Mouse (Mus musculus) ovary, postnatal 10 days (tissue): Measurements from ENCODE around the gene Gatb.

Experiments used
- DNase-seq: peaks from one replicate; pipeline ENCODE4 v3.0.0; 2022; ENCODE audit warnings: low spot score

Gene Gatb

DNA sequence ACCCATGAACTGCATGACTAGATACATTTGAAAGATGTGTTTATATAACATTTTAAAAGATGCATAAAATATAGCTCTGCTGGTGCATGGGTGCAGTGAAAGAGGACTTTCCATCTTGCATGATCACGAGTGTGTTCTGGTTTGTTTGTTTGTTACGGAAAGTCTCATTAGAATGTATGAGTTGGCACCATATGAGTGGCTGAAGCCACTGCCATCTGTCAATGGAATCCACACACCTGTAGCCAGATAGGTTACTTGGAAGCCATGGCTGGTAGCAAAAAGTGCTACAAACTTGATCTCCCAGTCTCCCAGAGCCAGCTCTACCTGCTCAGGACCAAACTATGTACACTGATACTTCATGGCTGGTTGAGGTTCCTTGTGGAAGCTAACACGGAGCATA is 81.6 kb downstream of the Gatb start:
- no peak for DNase-seq

DNA sequence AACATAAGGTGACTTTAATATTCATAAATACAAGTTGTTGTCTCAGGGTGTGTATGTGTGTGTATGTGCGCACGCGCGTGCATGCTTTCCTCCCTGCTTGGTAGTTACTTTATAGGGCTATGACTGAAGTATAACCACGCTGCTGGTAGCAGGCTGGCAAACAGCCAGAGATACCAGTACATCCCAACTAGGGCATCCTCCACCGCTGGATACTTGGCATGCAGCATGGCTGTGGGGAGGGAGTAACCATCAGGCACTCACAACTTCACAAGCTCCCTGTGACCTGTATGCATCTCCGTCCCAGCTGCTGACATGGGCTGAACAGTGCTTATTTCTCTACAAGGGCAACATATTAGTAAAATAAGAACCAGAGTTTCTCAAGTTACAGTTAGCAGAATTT is 85.8 kb downstream of the Gatb start:
- no peak for DNase-seq

DNA sequence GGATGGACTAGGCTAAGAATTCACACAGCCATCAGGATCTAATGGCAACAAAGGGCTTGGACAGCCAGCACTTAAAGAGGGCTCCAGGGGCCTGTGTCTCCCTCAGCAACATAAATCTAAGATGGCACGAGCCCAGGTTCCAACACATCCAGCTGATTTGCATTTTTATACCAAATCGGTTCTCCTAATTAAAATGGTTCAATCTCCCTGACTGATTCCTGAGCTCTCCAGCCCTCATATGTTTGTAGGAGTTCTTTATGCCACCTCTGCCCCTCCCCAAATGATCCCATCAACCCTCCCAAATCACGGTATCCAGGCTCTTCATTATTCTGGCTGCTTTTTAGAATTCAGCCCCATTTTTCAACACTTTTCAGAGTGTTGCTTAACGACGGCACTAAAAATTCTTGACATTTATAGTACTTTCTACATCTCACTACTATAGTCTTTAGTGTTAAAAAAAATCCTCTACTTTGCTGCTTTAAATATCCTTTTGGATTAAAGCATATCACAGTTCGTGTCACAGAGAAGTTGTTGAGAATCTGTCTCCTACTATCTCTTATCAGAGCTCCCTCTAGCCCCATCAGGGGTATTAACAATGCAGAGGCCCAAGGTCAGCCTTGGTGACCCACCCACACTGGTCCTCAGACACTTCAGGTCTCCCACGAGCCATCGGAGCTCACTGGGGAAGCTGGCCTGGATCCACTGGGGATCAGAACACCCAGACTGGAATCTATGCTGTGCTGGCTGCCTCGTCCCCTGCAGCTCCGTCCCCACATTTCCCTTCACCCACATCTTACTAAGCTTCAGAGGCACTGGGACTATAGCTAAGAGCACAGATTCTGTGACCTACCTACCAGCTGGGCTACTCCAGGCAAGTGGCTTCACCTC is 88.3 kb downstream of the Gatb start:
- DNase-seq, result no peak

DNA sequence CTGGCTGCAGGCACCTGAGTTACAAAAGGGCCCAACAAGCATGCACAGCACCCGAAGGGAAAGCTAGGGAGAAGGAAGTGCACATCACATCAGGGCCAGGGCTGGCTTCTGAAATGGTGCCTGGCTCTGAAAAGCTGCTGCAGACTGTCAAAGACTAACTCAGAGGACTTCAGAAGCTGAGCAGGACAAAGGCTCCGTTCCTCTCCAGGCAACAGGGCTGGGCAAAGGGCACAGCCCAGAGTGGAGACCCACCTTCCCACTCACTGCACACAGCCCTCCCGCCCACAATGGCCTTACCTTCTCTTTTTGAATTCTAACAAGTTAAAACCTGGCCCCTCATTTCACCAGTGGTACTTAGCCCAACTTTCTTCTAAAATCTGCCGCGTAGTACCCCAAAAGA is 89.9 kb downstream of the Gatb start:
- DNase-seq, result no peak

DNA sequence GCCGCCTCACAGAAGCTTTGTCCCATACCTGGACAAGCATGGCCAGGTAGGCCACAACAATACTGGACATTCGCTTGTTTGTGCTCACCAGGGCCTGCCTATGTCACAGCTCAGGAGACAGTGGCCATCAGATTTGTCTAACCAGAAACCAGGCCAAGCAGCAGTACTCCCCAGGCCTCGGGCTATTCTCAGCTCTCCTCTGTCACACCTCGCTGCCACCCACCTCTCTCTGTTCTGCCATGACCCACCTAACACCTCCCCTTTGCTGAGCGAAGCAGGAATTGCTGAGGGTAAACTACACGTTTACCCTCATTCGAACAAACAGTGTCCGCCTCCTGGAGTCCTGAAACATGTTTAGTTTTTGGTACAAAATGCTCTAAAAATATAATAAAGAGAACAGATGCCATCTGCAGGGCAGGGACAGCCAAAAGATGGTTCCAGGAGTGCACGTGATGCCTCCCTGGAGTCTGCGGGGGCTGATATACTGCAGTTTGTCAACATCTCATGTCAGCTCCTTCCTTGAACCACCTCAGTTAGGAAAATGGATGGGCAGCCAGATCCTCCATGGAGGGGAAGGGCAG is 90.8 kb downstream of the Gatb start:
- no peak for DNase-seq

DNA sequence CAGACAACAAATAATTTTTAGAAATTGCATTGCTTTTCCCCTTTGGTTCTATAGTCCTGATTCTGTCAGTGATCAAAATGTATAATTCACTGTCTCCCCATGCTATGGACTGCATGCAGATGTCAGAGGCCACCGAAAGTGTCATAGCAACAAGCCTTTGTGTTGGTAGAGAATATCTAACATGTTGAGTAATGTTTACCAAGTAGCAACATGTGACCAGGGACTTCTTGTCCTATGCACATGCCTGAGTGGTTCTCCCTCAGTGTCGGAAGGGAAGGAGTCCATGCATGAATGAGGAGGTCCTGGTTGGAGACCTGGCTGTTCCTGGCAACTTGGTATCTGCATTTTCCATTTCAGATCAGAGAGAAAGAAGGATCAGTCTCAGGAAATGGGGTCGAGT is 92.2 kb downstream of the Gatb start:
- no peak for DNase-seq

DNA sequence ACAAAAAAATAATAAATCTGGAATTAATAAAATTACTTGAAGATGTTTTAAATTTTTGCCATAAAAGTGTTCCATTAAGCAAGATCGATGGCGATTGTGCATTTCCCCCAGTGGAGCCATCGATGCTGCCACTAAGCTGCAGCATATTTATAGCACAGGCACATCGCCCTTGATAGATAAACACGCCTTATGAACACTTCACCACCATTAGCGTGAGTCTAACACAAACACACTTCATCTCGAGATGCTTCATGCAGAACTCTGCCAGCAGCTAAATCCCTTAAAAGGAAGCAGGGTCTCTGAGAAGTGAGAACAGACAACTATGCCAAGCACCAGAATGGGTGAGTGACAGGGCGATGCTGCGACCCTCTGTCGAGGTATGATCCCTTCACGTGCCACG is 92.8 kb downstream of the Gatb start:
- DNase-seq, result no peak

DNA sequence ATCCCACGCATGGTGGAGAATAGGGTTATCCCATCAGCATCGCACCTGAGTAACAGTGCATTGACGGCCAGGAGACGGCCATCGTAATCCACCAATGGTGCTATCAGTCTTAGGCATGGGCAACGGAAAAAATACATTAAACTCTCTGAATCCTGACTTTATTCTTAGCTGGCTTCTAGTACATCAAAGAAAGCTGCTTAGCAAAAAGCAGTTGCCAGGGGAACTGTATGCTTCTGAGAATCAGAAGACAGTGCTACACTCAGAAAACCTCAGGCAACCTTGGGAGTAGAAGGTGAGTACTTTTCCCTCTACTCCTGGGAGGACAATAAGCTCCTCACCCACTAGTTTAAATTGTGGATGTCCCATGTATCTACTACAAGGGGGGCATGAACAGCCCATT is 93.8 kb downstream of the Gatb start:
- no peak for DNase-seq

DNA sequence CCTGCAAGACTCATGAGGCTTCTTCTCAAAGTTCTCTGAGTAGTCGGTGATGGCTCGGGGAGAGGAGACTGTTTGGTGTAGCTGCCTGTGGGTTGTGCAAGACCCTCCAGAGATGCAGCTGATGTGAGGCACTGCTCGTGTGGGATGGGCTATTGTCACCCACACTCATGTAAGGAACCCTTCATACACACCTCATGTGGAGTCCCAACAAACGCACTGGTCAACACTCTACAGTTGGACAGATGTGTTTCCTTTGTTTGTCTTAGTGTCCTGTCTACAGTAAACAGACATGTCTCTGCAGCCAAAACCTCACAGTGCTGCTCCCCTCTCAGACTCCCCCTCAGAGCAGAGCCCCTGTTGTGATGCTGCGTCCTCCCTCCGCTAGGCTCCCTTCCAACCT is 95.9 kb downstream of the Gatb start:
- DNase-seq, result no peak

DNA sequence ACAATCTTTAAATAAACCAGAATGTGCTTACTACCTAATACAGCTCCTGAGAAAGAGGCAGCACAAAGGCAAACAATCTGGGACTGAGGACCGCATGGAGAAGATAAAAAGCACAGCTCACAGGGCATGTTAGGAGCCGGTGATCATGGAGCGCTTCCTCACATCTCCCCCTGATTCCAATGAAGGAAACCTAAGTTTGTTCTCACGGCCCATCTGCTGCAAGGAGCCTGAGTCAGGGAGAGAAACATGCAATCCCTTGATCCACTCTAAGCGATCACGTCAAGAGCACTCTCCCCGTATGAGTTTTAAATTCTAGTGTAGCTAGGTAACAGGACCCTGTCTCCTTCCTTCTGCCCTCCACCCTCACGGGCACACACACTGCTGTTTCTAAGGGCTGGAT is 103.2 kb downstream of the Gatb start:
- DNase-seq, result no peak

DNA sequence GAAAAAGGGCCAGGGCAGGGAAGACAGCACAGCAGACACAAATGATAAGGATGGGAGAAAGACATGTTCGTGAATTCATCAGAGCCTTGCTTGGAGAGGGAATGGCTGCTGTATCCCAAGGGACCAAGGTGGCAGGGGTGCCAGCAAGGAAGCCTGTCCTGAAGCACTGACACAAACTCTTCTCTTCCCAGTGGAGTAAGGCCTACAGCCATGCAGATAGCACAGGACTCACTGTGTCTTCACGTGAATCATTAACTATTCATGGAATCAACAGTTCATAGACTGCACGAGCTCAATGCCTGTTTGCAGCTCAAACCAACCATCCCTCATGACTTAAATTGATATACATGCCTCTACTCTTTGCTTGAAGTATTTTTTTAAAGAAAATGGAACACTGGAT is 104.0 kb downstream of the Gatb start:
- DNase-seq, result no peak

DNA sequence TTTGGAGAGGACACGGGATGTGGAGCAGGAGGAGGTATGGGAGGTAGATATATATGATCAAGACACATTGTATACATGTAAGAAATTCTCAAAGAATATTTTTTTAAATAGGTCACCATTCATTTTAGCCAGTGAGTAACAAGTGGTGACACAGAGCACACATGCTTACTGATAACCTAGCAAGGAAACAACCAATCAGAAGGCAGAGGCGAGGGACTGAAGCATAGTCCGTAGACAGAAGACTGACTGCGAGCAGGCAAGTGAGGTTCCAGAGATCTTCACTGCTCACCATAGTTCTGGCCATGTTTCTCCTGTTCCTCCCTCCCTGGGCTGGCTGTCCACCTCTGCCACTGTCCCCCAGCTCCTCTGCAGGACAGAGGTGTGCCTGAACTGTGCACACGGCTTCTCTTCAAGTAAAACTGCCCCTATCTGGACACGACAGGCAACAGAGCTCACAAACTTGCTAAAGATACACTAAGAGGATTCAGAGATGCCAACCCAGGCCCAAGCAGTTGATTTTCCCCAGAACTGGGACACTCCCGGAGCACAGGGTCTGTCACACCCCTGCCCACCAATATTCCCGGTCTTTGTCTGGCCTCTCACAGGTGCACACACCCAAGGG is 105.5 kb downstream of the Gatb start:
- no peak for DNase-seq

DNA sequence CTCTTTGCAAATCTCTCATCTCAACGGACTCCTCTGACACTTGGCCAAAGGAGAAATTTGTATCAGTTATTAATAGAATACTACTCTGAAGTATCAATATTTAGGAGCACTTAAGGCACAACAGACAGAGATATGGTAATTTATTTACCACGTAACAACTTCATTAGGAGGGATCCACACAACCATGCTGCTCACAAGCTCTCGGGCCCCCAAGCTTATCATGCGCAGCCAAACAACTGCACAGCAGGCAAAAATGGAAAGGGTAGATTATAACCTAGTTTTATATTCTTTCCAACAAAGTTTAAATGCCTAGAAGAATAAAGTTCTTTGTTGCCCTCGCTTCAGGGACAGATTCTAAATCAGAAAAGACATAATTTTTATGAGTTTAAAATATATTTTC is 106.0 kb downstream of the Gatb start:
- no peak for DNase-seq

DNA sequence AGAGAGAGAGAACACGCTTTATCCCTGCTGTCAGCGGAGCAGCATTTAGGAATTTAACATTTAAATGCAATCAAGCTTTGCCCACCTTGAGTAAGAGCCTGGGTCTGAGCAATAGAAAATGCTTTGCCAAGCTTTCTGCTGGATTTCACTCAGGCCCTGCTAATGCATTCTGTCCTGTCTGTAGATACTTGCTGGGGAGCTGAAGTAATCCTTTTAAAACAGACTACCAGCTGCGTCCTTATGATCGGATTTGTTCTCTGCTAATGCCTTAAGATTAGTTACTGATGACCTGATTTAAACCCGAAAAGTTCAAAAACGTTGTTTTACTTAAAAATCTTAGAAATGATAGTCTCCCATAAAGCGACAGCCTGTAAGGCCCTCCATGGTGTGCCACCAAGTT is 107.2 kb downstream of the Gatb start:
- DNase-seq, result no peak

DNA sequence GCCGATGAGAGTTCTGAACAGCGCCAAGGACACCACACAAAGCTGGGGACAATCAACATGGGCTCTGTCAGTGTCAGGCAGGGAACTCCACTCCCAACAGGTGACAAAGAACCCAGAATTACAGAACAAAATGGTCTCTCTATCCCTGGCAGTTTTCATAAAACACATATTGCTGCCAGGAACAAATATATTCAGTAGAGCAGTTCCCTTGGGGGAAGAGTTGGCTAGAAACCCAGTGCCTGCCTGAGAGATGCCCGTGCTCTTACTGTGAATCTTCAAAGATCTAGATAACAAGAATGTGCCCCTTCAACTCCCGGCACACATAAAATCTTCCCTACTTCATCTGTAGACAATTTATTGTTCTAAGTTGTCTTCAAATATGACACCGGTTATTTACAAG is 109.7 kb downstream of the Gatb start:
- no peak for DNase-seq

DNA sequence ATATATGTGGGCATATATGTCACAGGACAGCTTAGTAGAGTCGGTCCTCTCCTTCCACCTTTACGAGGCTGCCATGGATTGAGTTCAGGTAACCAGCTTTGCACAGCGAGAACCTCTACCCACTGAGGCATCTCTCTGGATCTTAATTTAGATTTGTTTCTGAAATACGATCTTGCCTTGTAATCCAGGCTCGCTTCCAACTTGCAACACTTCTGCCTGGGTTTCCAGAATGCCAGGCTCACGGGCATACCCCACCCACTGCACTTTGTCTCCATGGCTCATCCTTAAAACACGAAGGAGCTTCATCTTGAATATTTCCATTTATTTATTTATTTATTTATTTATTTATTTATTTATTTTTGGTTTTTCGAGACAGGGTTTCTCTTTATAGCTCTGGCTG is 111.4 kb downstream of the Gatb start:
- no peak for DNase-seq

DNA sequence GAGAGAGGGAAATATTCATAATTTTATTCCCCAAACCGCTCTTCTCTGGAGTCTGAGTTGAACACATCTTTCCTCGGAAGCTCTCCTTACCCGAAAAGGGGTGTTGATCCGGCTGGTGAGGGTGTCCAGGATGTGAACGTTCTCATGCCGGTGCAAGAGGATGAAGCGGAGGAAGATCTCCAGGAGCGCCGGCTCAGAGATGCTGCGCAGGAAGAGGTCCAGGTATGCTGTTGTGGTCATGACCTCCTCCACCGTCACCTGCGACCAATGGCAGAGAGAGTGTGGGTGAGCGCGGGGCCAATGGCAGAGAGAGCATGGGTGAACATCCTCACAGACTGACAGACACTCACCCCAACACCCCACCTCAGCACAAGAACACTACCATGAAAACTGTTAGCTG is 114.4 kb downstream of the Gatb start:
- no peak for DNase-seq

DNA sequence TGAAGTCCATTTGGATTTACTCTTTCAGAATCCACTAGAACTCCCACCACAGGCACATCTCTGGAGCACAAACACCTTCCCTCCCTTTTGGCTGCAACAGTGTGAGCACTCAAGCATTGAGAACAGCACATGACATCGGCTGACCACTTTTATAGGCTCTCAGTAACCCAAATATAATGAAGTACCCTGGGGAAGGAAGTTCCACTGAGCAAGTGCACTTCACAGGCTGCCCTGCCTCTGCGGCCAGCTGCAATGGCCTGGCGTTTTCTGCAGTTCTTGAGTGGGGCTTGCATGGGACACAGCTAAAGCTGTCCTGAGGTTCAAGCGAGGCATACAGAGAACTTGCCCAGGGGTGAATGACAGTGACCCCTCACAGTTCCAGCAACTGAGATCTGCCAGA is 117.2 kb downstream of the Gatb start:
- no peak for DNase-seq

DNA sequence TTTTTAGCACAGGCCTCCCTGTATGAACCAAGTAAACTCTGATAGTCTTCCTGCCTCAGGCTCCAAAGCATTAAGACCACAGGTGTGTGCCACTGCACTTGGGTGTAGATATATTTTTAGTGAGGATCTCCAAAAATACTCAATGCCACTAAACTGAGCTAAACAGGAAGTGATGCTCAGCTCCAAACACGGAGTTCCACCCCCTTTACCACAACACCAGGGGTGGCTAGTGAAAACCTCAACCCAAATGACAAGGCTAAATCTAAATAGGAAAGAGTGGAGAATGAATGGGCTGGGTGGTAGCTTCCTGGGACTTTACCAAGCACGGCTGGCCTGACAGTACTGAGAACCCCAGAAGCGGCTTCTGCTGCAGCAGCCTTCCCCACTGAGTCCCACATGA is 119.1 kb downstream of the Gatb start:
- no peak for DNase-seq

DNA sequence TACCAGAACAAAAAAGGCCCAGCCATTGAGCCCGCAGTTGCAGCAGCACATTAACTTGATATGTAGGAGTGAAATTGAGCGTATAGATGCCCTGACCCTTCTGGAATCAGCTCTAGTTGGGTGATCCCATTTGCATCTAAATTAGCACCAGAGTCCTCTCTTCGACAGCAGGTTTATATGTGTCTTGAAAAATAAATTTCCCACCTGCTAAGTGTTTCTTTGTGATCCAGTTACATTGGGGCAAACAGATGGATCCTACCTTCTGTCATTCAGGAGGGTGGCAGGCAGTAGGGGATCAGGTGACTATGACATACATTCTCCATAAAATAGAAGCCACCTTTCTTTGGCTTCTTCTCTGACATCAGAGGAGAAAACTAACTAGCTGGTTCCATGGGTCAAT is 121.1 kb downstream of the Gatb start:
- no peak for DNase-seq

DNA sequence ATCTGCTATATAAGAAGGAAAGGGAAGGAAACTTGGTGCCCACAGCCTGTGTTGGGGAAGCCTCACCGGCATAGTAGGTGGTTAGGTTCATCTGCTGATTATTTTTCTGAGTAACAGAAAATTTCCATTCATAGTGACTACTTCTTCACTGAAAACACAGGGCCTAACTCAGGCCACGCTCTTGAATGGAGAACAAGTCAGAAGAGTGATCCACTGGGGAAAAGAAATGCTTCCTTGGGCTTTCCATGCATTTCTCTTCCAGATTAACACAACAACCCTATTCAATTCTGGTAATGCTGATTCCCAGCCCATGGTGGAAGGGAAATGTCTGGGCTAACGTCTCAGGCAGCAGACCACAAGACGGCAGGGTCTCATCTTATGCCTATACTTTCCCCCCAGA is 124.6 kb downstream of the Gatb start:
- no peak for DNase-seq

DNA sequence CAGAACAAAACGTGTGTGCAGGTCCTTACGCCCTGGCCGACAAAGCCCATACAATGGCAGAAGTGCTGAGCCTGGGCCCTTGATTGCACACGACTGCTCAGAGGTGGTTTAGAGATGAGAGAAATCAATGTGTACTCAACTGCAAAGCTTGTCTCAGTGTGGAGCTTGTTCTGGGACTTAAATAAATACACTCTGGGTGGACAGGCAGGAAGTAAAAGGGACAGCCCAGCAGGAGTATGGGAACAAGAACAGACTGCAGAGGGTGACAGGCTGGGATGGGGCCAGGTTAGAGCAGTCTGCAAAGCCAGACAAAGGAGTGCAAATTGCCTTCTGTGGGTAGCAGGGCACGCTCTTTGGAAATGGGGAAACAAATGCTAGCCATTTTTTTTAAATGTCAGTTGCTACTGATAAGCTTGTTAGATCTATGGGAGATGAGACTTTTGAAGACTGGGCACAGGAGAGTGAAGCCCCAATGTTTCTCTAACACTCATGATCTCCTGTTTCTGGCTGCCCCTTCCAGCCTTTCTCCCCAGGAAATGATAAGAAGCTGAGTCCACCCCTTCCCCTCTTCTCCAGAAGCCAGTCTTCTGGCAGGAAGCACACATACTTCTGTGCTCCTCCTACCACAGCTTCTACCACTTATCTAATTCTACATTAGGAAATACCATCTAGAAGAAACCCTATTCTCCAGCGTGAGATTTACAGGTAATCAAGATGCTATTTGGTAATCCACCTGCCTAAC is 129.4 kb downstream of the Gatb start:
- no peak for DNase-seq
